Mouse (Mus musculus): ENCODE measurements around the gene Rprd1b.

The Rprd1b gene

GRCm38 (mm10) chr2:158080622-158081241 lies 52.4 kb downstream of the Rprd1b start:
- DNase-seq (ENCODE audit: low spot score) = no peak

GRCm38 (mm10) chr2:158084486-158084885 lies 56.2 kb downstream of the Rprd1b start:
- no peak for DNase-seq (ENCODE audit: low spot score)

GRCm38 (mm10) chr2:158090096-158090495 lies 61.8 kb downstream of the Rprd1b start:
- no peak for DNase-seq (ENCODE audit: low spot score)

- DNase-seq (ENCODE audit: low spot score) = peak; percentile 32
Measured at GRCm38 (mm10) chr2:158093345-158093744, 65.0 kb downstream of the Rprd1b start.

GRCm38 (mm10) chr2:158094300-158094699 lies 66.0 kb downstream of the Rprd1b start:
- no peak for DNase-seq (ENCODE audit: low spot score)

GRCm38 (mm10) chr2:158094846-158095245 lies 66.5 kb downstream of the Rprd1b start:
- DNase-seq (ENCODE audit: low spot score) = no peak

GRCm38 (mm10) chr2:158097071-158097470 lies 68.8 kb downstream of the Rprd1b start:
- DNase-seq (ENCODE audit: low spot score) = no peak

- DNase-seq (ENCODE audit: low spot score) = no peak
Measured at GRCm38 (mm10) chr2:158098730-158099129, 70.4 kb downstream of the Rprd1b start.

GRCm38 (mm10) chr2:158099537-158099936 lies 71.2 kb downstream of the Rprd1b start:
- DNase-seq (ENCODE audit: low spot score) = no peak

- DNase-seq (ENCODE audit: low spot score) = no peak
Measured at GRCm38 (mm10) chr2:158101768-158102167, 73.5 kb downstream of the Rprd1b start.

GRCm38 (mm10) chr2:158104966-158105365 lies 76.7 kb downstream of the Rprd1b start:
- DNase-seq (ENCODE audit: low spot score) = no peak

GRCm38 (mm10) chr2:158105605-158106004 lies 77.3 kb downstream of the Rprd1b start:
- DNase-seq (ENCODE audit: low spot score) = no peak

- peak; percentile 75 for DNase-seq (ENCODE audit: low spot score)
Measured at GRCm38 (mm10) chr2:158106947-158107587, 78.8 kb downstream of the Rprd1b start.

GRCm38 (mm10) chr2:158109516-158109915 lies 81.2 kb downstream of the Rprd1b start:
- DNase-seq (ENCODE audit: low spot score) = peak; percentile 16

- peak; percentile 31 for DNase-seq (ENCODE audit: low spot score)
Measured at GRCm38 (mm10) chr2:158113591-158114257, 85.4 kb downstream of the Rprd1b start.

GRCm38 (mm10) chr2:158114931-158115330 lies 86.6 kb downstream of the Rprd1b start:
- no peak for DNase-seq (ENCODE audit: low spot score)

- DNase-seq (ENCODE audit: low spot score) = no peak
Measured at GRCm38 (mm10) chr2:158115838-158116453, 87.6 kb downstream of the Rprd1b start.

GRCm38 (mm10) chr2:158116653-158117052 lies 88.4 kb downstream of the Rprd1b start:
- no peak for DNase-seq (ENCODE audit: low spot score)

- DNase-seq (ENCODE audit: low spot score) = no peak
Measured at GRCm38 (mm10) chr2:158119145-158119544, 90.8 kb downstream of the Rprd1b start.

GRCm38 (mm10) chr2:158120211-158120610 lies 91.9 kb downstream of the Rprd1b start:
- DNase-seq (ENCODE audit: low spot score) = no peak

GRCm38 (mm10) chr2:158120868-158121267 lies 92.6 kb downstream of the Rprd1b start:
- DNase-seq (ENCODE audit: low spot score) = peak; percentile 47

- peak; percentile 95 for DNase-seq (ENCODE audit: low spot score)
Measured at GRCm38 (mm10) chr2:158121645-158122326, 93.5 kb downstream of the Rprd1b start.
